Mouse (Mus musculus) lung, postnatal 4 days (tissue): ENCODE measurements around the gene Zscan4-ps2.
"Not testable (repeated sequence)": the region's sequence is repeated elsewhere in the genome, so short reads cannot be mapped to it uniquely, and the experiment has no call there.

Source experiments
- DNase-seq, 2 experiments: peaks; one replicate each; pipeline ENCODE4 v3.0.0; 2021

Gene Zscan4-ps2

GRCm38 (mm10) chr7:11514010-11514409 lies at the start of gene Zscan4-ps2:
TSS of gene Zscan4-ps2 (plus strand) at chr7:11514310.
- not testable (repeated sequence) for DNase-seq
